Mouse (Mus musculus) hindbrain, embryonic 15.5 days (tissue): ENCODE data around the gene Patj. TPM values are rescaled to one million over a fixed set of nuclear protein-coding genes. Genes with fewer than 3 reads are reported as not detected.
A peak's percentile ranks its signal among the peaks of the same experiment; 100 is the strongest.

ENCODE experiments used
- ATAC-seq: fragments of 200-750 bp; cut with Nextera tagmentation; 2 replicates; pipeline ENCODE4 v1.8.0; 2017; ENCODE audit warnings: low read depth, moderate number of reproducible peaks, moderate TSS enrichment; ENCODE audit not compliant: low FRiP score
- H3K27ac ChIP-seq: fragments of 300-500 bp; sonication (generic); replicated peaks from 2 replicates; pipeline ENCODE4 v1.5.1; 2015; ENCODE audit warnings: mild to moderate bottlenecking, inconsistent platforms
- H3K27me3 ChIP-seq: fragments of 300-500 bp; sonication (generic); 2 replicates; pipeline ENCODE4 v1.6.1; 2015; ENCODE audit warnings: control low read depth, inconsistent platforms
- H3K36me3 ChIP-seq: fragments of 300-500 bp; sonication (generic); 2 replicates; pipeline ENCODE4 v1.6.1; 2015; ENCODE audit warnings: control low read depth, inconsistent platforms
- H3K4me1 ChIP-seq: fragments of 300-500 bp; sonication (generic); replicated peaks from 2 replicates; pipeline ENCODE4 v1.6.1; 2015; ENCODE audit warnings: control low read depth, inconsistent platforms
- H3K4me2 ChIP-seq: fragments of 300-500 bp; sonication (generic); 2 replicates; pipeline ENCODE4 v1.6.1; 2015; ENCODE audit warnings: moderate library complexity, mild to moderate bottlenecking, inconsistent platforms
- H3K4me3 ChIP-seq: fragments of 300-500 bp; sonication (generic); 2 replicates; pipeline ENCODE4 v1.5.1; 2015; ENCODE audit warnings: mild to moderate bottlenecking, inconsistent platforms
- H3K9ac ChIP-seq: fragments of 300-500 bp; sonication (generic); 2 replicates; pipeline ENCODE4 v1.6.1; 2015; ENCODE audit warnings: inconsistent platforms
- H3K9me3 ChIP-seq: fragments of 300-500 bp; sonication (generic); 2 replicates; pipeline ENCODE4 v1.6.1; 2016; ENCODE audit warnings: control low read depth, inconsistent platforms
- WGBS: fragments of 180-500 bp; shearing (Covaris S2); methylation state at CpG from one replicate; pipeline ENCODE4 v1.1.7; 2015; 5-methylcytosine and 5-hydroxymethylcytosine counted together
- polyA plus RNA-seq: library from polyadenylated mRNA; unstranded; fragments of >200 nt; fragmentation: Nextera tagmentation; extraction: Ambion mirVana; gene quantifications from 2 replicates; pipeline ENCODE4 v1.2.1, GENCODE M21; 2015

Gene Patj
- polyA plus RNA-seq, 1 experiment from 2014 or later: 10.8 TPM

DNA sequence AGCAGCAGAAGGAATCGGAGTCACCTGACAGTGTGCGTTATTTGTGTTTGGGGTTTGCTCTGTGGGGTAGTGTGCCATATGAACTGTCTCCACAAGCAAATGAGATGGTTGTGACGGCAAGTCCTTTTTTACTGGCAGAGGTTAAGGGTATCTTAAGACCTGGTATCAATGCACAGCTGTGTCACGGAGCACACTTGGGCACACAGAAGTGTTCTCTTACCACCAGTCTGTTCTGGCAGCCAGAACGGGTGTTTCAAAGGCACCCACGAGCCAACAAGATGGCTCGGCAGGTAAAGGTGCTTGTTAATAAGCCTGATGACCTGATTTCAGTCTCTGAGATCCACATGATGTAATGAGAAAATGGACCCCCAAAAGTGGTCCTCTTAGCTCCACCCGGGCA lies 243.1 kb downstream of the Patj start:
- H3K27ac ChIP-seq: no peak overlapping the region
- no peak overlapping the region for H3K4me3 ChIP-seq
- H3K36me3 ChIP-seq: no peaks in the 10 kb centered on the region
- H3K9me3 ChIP-seq: no peaks in the 10 kb centered on the region
- no peak overlapping the region for H3K4me2 ChIP-seq
- WGBS: 93% methylated on average over 8 of the region's 8 CpGs
- ATAC-seq: no peak
- no peaks in the 10 kb centered on the region for H3K27me3 ChIP-seq
- no peaks in the 10 kb centered on the region for H3K4me1 ChIP-seq
- H3K9ac ChIP-seq: no peak overlapping the region

DNA sequence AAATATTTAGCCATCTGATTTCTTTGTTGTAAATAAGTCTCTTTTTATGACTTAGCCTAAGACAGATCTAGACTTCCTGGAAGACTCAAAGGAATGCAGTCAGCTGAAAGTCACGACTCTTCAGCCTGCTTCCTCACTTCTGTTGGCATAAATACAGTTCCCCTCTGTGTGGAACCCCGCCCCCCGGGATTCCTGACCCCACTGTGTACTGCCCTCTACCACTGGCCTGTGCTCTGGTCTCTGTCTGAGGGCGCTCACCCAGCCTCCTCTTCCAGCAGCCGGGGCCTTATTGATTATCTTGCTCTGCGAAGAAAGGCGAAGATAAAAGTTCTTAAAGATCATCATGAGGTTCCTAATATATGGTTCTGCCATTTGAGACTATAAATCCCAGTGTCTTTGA lies 258.1 kb downstream of the Patj start:
- 74% methylated on average over 7 of the region's 7 CpGs for WGBS
- H3K4me3 ChIP-seq: no peak overlapping the region
- H3K9me3 ChIP-seq: no peaks in the 10 kb centered on the region
- H3K4me2 ChIP-seq: no peak overlapping the region
- no peaks in the 10 kb centered on the region for H3K4me1 ChIP-seq
- H3K36me3 ChIP-seq: no peaks in the 10 kb centered on the region
- H3K27ac ChIP-seq: no peak overlapping the region
- no peak for ATAC-seq
- no peak overlapping the region for H3K9ac ChIP-seq
- H3K27me3 ChIP-seq: no peaks in the 10 kb centered on the region

GRCm38 (mm10) chr4:98654419-98654821 lies 258.8 kb downstream of the Patj start:
- H3K4me2 ChIP-seq: no peak overlapping the region
- H3K4me1 ChIP-seq: no peaks in the 10 kb centered on the region
- no peak overlapping the region for H3K4me3 ChIP-seq
- no peaks in the 10 kb centered on the region for H3K36me3 ChIP-seq
- H3K27me3 ChIP-seq: no peaks in the 10 kb centered on the region
- no peaks in the 10 kb centered on the region for H3K9me3 ChIP-seq
- no peak overlapping the region for H3K27ac ChIP-seq
- 53% methylated on average over 2 of the region's 2 CpGs for WGBS
- ATAC-seq: peak; percentile 61; the same call in 1 of the 2 replicates
- H3K9ac ChIP-seq: no peak overlapping the region

DNA sequence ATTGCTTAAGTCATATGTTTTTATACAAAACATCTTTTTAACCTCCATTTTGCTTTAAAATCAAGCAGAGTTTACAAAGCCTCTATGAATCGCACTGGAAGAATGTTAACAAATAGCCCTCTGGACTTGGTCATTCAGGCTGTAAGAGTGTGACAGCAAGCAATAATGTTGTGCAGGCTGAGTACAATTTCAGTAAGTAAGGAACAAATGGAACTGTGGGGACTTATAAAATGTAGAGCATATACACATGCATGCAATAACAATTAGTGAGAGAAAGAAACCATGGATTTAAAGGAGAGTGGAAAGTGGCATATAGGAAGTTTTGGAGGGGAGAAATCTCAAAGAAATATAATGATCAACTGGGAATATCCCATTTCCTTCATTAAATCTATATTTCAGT lies 261.2 kb downstream of the Patj start:
- 93% methylated on average over 1 of the region's 1 CpGs for WGBS
- H3K36me3 ChIP-seq: no peaks in the 10 kb centered on the region
- H3K4me2 ChIP-seq: no peak overlapping the region
- no peak overlapping the region for H3K9ac ChIP-seq
- H3K27ac ChIP-seq: no peak overlapping the region
- H3K4me1 ChIP-seq: no peaks in the 10 kb centered on the region
- H3K9me3 ChIP-seq: no peaks in the 10 kb centered on the region
- no peaks in the 10 kb centered on the region for H3K27me3 ChIP-seq
- no peak overlapping the region for H3K4me3 ChIP-seq
- no peak for ATAC-seq

DNA sequence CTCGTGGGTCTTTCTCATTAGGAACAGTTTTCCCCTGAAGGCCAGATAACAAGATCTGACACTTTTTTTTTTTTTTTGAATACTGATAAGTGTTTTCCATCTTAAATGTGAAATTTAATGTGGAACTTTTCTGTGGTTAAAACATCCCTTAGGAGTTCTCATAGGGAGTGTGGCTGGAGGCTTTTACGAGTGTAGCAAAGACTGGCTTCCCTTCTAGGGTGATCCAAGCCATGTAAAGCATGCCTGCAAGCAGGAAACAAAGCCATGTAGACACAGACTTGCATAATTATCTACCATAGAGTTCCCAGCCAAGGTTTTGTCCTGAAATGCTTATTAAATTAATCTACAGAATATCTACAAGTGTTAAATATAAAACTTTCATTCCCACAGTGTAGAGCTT lies 263.4 kb downstream of the Patj start:
- peaks cover 6% of the 10 kb centered on the region for H3K36me3 ChIP-seq
- H3K9me3 ChIP-seq: peaks cover 9% of the 10 kb centered on the region; the same call in 1 of the 2 replicates
- H3K9ac ChIP-seq: no peak overlapping the region
- 64% methylated on average over 2 of the region's 2 CpGs for WGBS
- no peak overlapping the region for H3K27ac ChIP-seq
- no peak overlapping the region for H3K4me3 ChIP-seq
- H3K4me2 ChIP-seq: no peak overlapping the region
- no peaks in the 10 kb centered on the region for H3K4me1 ChIP-seq
- no peak for ATAC-seq
- H3K27me3 ChIP-seq: no peaks in the 10 kb centered on the region

GRCm38 (mm10) chr4:98660534-98660933 lies 264.9 kb downstream of the Patj start:
- no peaks in the 10 kb centered on the region for H3K4me1 ChIP-seq
- H3K27me3 ChIP-seq: no peaks in the 10 kb centered on the region
- no peak overlapping the region for H3K27ac ChIP-seq
- no peak overlapping the region for H3K9ac ChIP-seq
- no peak overlapping the region for H3K4me2 ChIP-seq
- ATAC-seq: no peak
- WGBS: 82% methylated on average over 2 of the region's 2 CpGs
- peaks cover 9% of the 10 kb centered on the region; the same call in 1 of the 2 replicates for H3K9me3 ChIP-seq
- H3K4me3 ChIP-seq: no peak overlapping the region
- H3K36me3 ChIP-seq: peaks cover 6% of the 10 kb centered on the region

DNA sequence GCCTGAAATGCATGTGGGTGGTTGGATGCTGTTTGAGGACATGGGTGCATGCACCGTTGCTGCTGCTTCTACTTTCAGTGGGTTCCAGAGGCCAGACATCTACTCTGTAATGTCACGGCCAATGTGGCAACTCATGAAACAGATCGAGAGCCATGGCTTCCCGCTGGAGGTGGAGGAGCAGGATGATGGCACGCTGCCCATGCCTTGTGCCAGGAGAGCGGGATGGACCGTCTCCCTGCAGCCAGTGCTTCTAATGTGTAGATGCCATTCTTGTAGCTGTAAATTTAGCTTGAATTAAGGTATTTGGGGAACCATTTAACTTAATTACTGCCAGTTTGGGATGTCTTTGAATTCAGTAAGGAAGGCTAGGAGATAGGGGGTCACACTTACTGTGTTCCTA lies 270.3 kb downstream of the Patj start:
- peaks cover 6% of the 10 kb centered on the region for H3K36me3 ChIP-seq
- no peak for ATAC-seq
- no peak overlapping the region for H3K4me2 ChIP-seq
- WGBS: 84% methylated on average over 7 of the region's 7 CpGs
- H3K4me1 ChIP-seq: no peaks in the 10 kb centered on the region
- H3K9me3 ChIP-seq: peaks cover 9% of the 10 kb centered on the region; the same call in 1 of the 2 replicates
- no peak overlapping the region for H3K9ac ChIP-seq
- H3K4me3 ChIP-seq: no peak overlapping the region
- no peak overlapping the region for H3K27ac ChIP-seq
- H3K27me3 ChIP-seq: no peaks in the 10 kb centered on the region

DNA sequence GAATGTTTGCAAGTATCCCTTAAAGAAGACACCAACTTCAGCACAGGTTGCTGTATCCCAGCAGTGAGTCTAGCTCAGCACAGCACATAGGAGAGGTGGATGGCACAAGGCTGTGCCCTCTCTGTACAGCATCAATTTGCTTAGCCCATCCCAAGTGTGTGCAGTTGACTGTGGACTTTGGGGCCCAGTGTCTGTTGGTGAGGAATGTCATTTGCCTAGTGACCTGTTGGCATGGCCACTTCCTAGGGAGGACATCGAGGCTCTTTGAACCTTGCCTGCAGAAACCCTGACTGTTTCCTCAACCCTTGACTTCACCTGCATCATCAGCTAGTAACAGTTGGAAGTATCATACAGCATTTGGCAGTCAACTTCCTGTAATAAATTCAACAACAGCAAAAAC lies 270.9 kb downstream of the Patj start:
- Histone ChIP-seq H3K4me1 (no peaks in the 10 kb centered on the region), H3K36me3 (peaks cover 6% of the 10 kb centered on the region)

GRCm38 (mm10) chr4:98667009-98667408 lies 271.4 kb downstream of the Patj start:
- no peak overlapping the region for H3K27ac ChIP-seq
- H3K4me2 ChIP-seq: no peak overlapping the region
- H3K27me3 ChIP-seq: no peaks in the 10 kb centered on the region
- H3K9ac ChIP-seq: no peak overlapping the region
- no peak overlapping the region for H3K4me3 ChIP-seq
- ATAC-seq: no peak
- peaks cover 6% of the 10 kb centered on the region for H3K36me3 ChIP-seq
- 81% methylated on average over 3 of the region's 3 CpGs for WGBS
- peaks cover 9% of the 10 kb centered on the region; the same call in 1 of the 2 replicates for H3K9me3 ChIP-seq
- H3K4me1 ChIP-seq: no peaks in the 10 kb centered on the region

More for the DNA sequence above, 270.9 kb downstream of the Patj start:
- ATAC-seq: no peak
- H3K9me3 ChIP-seq: peaks cover 9% of the 10 kb centered on the region; the same call in 1 of the 2 replicates
- H3K27ac ChIP-seq: no peak overlapping the region
- no peaks in the 10 kb centered on the region for H3K27me3 ChIP-seq
- no peak overlapping the region for H3K4me3 ChIP-seq
- 93% methylated on average over 1 of the region's 1 CpGs for WGBS
- H3K9ac ChIP-seq: no peak overlapping the region
- H3K4me2 ChIP-seq: no peak overlapping the region

GRCm38 (mm10) chr4:98677506-98677905 lies 281.9 kb downstream of the Patj start:
- Histone ChIP-seq H3K4me3 (no peak overlapping the region), H3K9ac (no peak overlapping the region), H3K4me1 (no peaks in the 10 kb centered on the region), H3K27me3 (no peaks in the 10 kb centered on the region), H3K27ac (no peak overlapping the region), H3K9me3 (no peaks in the 10 kb centered on the region), H3K4me2 (no peak overlapping the region), H3K36me3 (0 out of 2 replicates have a peak, but pooled peaks cover 2% of the 10 kb centered on the region)
- no peak for ATAC-seq
- 55% methylated on average over 9 of the region's 9 CpGs for WGBS

GRCm38 (mm10) chr4:98686678-98687267 lies 291.2 kb downstream of the Patj start:
- Histone ChIP-seq H3K9ac (no peak overlapping the region), H3K4me3 (no peak overlapping the region), H3K9me3 (no peaks in the 10 kb centered on the region), H3K27me3 (no peaks in the 10 kb centered on the region), H3K27ac (peak overlapping the region; percentile 9; the same call in 1 of the 2 replicates), H3K36me3 (no peaks in the 10 kb centered on the region), H3K4me2 (no peak overlapping the region), H3K4me1 (peaks cover 10% of the 10 kb centered on the region; the same call in 1 of the 2 replicates)
- WGBS: 61% methylated on average over 11 of the region's 11 CpGs
- ATAC-seq: peak; percentile 40; the same call in 1 of the 2 replicates

GRCm38 (mm10) chr4:98688116-98688515 lies 292.5 kb downstream of the Patj start:
- Histone ChIP-seq H3K4me1 (peaks cover 10% of the 10 kb centered on the region; the same call in 1 of the 2 replicates), H3K9me3 (no peaks in the 10 kb centered on the region), H3K4me3 (no peak overlapping the region), H3K27me3 (no peaks in the 10 kb centered on the region), H3K9ac (no peak overlapping the region), H3K27ac (peak overlapping the region; percentile 23), H3K36me3 (no peaks in the 10 kb centered on the region), H3K4me2 (peak overlapping the region; percentile 26)
- ATAC-seq: no peak
- 29% methylated on average over 11 of the region's 11 CpGs for WGBS

DNA sequence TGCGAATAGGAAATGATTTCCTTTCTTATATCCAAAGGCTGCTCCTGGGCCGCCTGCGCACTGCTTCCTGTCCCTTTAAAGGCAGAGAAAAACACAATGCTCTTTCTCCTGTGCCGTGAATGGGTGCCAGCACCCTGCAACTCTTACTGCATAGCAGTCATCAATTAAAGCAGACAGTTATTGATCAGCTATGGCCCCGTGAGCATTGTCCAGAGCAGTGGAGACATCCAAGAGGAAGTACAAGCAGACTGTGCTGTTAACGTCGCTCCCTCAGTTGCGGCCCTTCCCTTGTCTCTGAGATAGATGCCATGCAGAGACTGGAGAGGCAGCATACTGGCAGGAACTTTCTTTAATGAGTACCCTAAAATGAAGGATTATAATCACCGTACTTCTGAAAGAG lies 292.9 kb downstream of the Patj start:
- 44% methylated on average over 9 of the region's 9 CpGs for WGBS
- no peaks in the 10 kb centered on the region for H3K27me3 ChIP-seq
- no peak overlapping the region for H3K9ac ChIP-seq
- H3K4me2 ChIP-seq: peak overlapping the region; percentile 26
- H3K4me1 ChIP-seq: peaks cover 10% of the 10 kb centered on the region; the same call in 1 of the 2 replicates
- H3K9me3 ChIP-seq: no peaks in the 10 kb centered on the region
- H3K36me3 ChIP-seq: no peaks in the 10 kb centered on the region
- ATAC-seq: no peak
- peak overlapping the region; percentile 23 for H3K27ac ChIP-seq
- no peak overlapping the region for H3K4me3 ChIP-seq
